Mouse (Mus musculus) cerebellum, adult 2 months (tissue): ENCODE measurements around the gene Nefh.

Experiments used
- CTCF ChIP-seq: fragments of 200-500 bp; IDR thresholded peaks from 2 replicates; pipeline ENCODE4 v1.5.1; 2011; ENCODE audit warnings: low read depth, mild to moderate bottlenecking, control low read depth, low read length, moderate library complexity, borderline replicate concordance; ENCODE audit not compliant: insufficient read depth
- POLR2A ChIP-seq: fragments of 200-500 bp; IDR thresholded peaks from 2 replicates; pipeline ENCODE4 v1.6.1; 2011; ENCODE audit warnings: low read length, control low read depth, borderline replicate concordance; ENCODE audit not compliant: insufficient read depth

GRCm38 (mm10) chr11:4987487-4987852 lies 39.6 kb upstream of the Nefh start:
- TF ChIP-seq CTCF (no peak), POLR2A (no peak)
